Mouse (Mus musculus): ENCODE measurements around the gene Cep164. TPM values are rescaled to one million over a fixed set of nuclear protein-coding genes. Genes with fewer than 3 reads are reported as not detected.

Gene Cep164
- polyA plus RNA-seq, 1 experiment = 30.5 TPM

GRCm38 (mm10) chr9:45719997-45720396 is 108.5 kb downstream of the Cep164 start:
- no peak for DNase-seq
- Histone ChIP-seq H3K4me3 (replicated peaks; ENCODE audit: insufficient read depth, low read depth, low read length) (no peak overlapping the region), H3K4me1 (ENCODE audit: control insufficient read depth, insufficient read depth, low read length) (no peaks in the 10 kb centered on the region), H3K27ac (ENCODE audit: insufficient read depth, low read length) (no peak overlapping the region), H3K27me3 (ENCODE audit: control insufficient read depth, insufficient read depth, low read length) (no peaks in the 10 kb centered on the region)
- no peak for TF ChIP-seq CTCF (IDR thresholded peaks at IDR 0.05; ENCODE audit: borderline replicate concordance, insufficient read depth, low read depth, low read length)
- no peak for TF ChIP-seq POLR2A (IDR thresholded peaks at IDR 0.05; ENCODE audit: borderline replicate concordance, insufficient read depth, low read length)
- WGBS = 59% methylated on average over 7 of the region's 7 CpGs

Other genes with a start within 250 kb of the Cep164 start
- 68.2 and 76.7 TPM in 2 replicates for gene Bace1, start 9.9 kb upstream of the Cep164 start, polyA plus RNA-seq (2012; rRNA removed)
- gene Pcsk7, start 77.8 kb upstream of the Cep164 start, polyA plus RNA-seq (2012; rRNA removed) = 32.6 and 33.3 TPM in 2 replicates
- 45.8 and 47.4 TPM in 2 replicates for gene Rnf214, start 78.2 kb upstream of the Cep164 start, polyA plus RNA-seq (2012; rRNA removed)
- 13.2 and 13.7 TPM in 2 replicates for gene Tagln, start 107.4 kb upstream of the Cep164 start, polyA plus RNA-seq (2012; rRNA removed)
- gene Sidt2, start 126.6 kb upstream of the Cep164 start, polyA plus RNA-seq (2012; rRNA removed) = 130 and 142 TPM in 2 replicates
- 108 and 111 TPM in 2 replicates for gene Pafah1b2, start 184.0 kb upstream of the Cep164 start, polyA plus RNA-seq (2012; rRNA removed)
- 63.1 and 69.1 TPM in 2 replicates for gene Sik3, start 184.1 kb upstream of the Cep164 start, polyA plus RNA-seq (2012; rRNA removed)